In the genomic region with DNA sequence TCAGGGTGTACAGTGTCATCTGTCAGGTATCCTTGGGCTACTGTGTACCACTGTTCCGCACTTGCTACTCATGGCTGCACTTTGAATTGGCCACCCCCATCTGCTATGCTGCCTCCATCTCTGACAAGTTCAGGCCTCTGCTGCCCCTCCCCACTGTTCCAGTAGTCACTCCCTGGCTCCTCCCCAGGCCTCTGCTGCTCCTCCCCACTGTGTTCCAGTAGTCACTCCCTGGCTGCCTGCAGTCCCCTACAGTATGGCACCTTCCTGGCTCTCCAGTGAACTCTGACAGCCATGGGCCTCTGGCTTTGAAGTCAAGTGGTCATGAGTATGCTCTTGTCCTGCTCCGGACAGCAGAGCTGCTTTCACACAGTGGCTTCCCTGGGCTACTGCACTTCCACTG, we compare ENCODE assay signal across 13 mouse cellular contexts. TPM values are rescaled to one million over a fixed set of nuclear protein-coding genes. Genes with fewer than 3 reads are reported as not detected.
A peak's percentile ranks its signal among the peaks of the same experiment; 100 is the strongest.
DNase-seq lines count a peak whose midpoint lies in the region; ATAC-seq and TF ChIP-seq lines count a peak whose summit lies in the region.
"Had no signal": no experiment of that assay in that cellular context is flagged by ENCODE, and none has a peak within 500 bp of the region (broad histone marks: within the 10 kb centered on the region; RNA-seq: fewer than 3 reads in every experiment).

No protein-coding gene starts in this region.

- no peaks in the 10 kb centered on the region for H3K9me3 ChIP-seq in ES-E14 (ENCODE audit: control insufficient read depth, insufficient read depth, low read depth, low read length)
- no peaks in the 10 kb centered on the region for H3K9me3 ChIP-seq in lung, embryonic 14.5 days (ENCODE audit: low read depth, low read length)
- H3K9me3 ChIP-seq: heart, embryonic 13.5 days; limb, embryonic 15.5 days; midbrain, embryonic 12.5 days had no signal

- in situ Hi-C loops in ES-E14 (cut with MboI; ENCODE audit: low sequenced_read_pairs in 2 of 2, unreplicated experiment in 2 of 2), result no loop called here

- TF ChIP-seq CTCF in kidney, adult 2 months (conservative IDR thresholded peaks at IDR 0.05; ENCODE audit: insufficient read depth, insufficient read length, low read depth, low read length), result no peak
- no peak for TF ChIP-seq CTCF in lung, embryonic 14.5 days (IDR thresholded peaks at IDR 0.05; ENCODE audit: low read depth)

- 0 out of 2 replicates have a peak, but pooled peaks cover 4% of the 10 kb centered on the region for H3K4me1 ChIP-seq in kidney, adult 2 months (ENCODE audit: control insufficient read depth, insufficient read depth, low read length)
- H3K4me1 ChIP-seq in ES-E14 (ENCODE audit: control insufficient read depth in 2 of 2, insufficient read depth in 2 of 2, low read length in 2 of 2, poor library complexity in 1 of 2), result peaks cover 0 to 10% of the 10 kb centered on the region in 2 experiments; a peak in 1 of 4 replicates
- H3K4me1 ChIP-seq in lung, embryonic 14.5 days (ENCODE audit: insufficient read depth), result no peaks in the 10 kb centered on the region
- H3K4me1 ChIP-seq: limb, embryonic 15.5 days; midbrain, embryonic 12.5 days had no signal

- H3K36me3 ChIP-seq in kidney, adult 2 months (ENCODE audit: control insufficient read depth, insufficient read depth, low read length), result no peaks in the 10 kb centered on the region
- peaks cover 14% of the 10 kb centered on the region; the same call in 1 of the 2 replicates for H3K36me3 ChIP-seq in ES-E14 (ENCODE audit: control insufficient read depth, insufficient read depth, low read length, poor library complexity, severe bottlenecking)
- peaks cover 56% of the 10 kb centered on the region for H3K36me3 ChIP-seq in lung, embryonic 14.5 days (ENCODE audit: insufficient read depth)

- no peak overlapping the region for H3K27ac ChIP-seq in kidney, adult 2 months (ENCODE audit: insufficient read depth, low read depth, low read length)
- H3K27ac ChIP-seq in ES-E14 (ENCODE audit: insufficient read depth, low read depth, low read length, poor library complexity, severe bottlenecking), result no peak overlapping the region
- no peak overlapping the region for H3K27ac ChIP-seq in lung, embryonic 14.5 days (ENCODE audit: low read depth)
- H3K27ac ChIP-seq: hindbrain, postnatal 0 days; limb, embryonic 15.5 days; midbrain, embryonic 12.5 days had no signal

- H3K4me3 ChIP-seq in kidney, adult 2 months (ENCODE audit: insufficient read depth, low read depth, low read length), result no peak overlapping the region
- H3K4me3 ChIP-seq in ES-E14 (ENCODE audit: insufficient read depth in 1 of 2, low read depth in 1 of 2, low read length in 2 of 2, poor library complexity in 1 of 2, severe bottlenecking in 1 of 2), result no peak overlapping the region
- H3K4me3 ChIP-seq in lung, embryonic 14.5 days (ENCODE audit: low read depth, low read length), result no peak overlapping the region
- H3K4me3 ChIP-seq: heart, embryonic 13.5 days; limb, embryonic 15.5 days; midbrain, embryonic 12.5 days had no signal

- no peak for TF ChIP-seq POLR2A in kidney, adult 2 months (IDR thresholded peaks at IDR 0.05; ENCODE audit: low read depth, low read length)

- H3K27me3 ChIP-seq in kidney, adult 2 months (replicated peaks; ENCODE audit: control insufficient read depth, insufficient read depth, low read length), result no peaks in the 10 kb centered on the region
- H3K27me3 ChIP-seq in lung, embryonic 14.5 days (ENCODE audit: insufficient read depth, low read length), result no peaks in the 10 kb centered on the region
- H3K27me3 ChIP-seq: limb, embryonic 15.5 days; midbrain, embryonic 12.5 days had no signal

- peak; percentile 43 to 57 for DNase-seq in adrenal gland, adult (ENCODE audit: inconsistent age in 2 of 2, low spot score in 1 of 2)
- DNase-seq in adrenal gland, postnatal 4 days (ENCODE audit: low spot score in 2 of 2), result no peak
- peak; percentile 35 for DNase-seq in kidney, adult 2 months
- DNase-seq in kidney, postnatal 10 days, result no peak
- DNase-seq in ES-E14 (ENCODE audit: low read depth, low spot score), result peak; percentile 83
- peak; percentile 62 for DNase-seq in lung, embryonic 14.5 days
- no peak for DNase-seq in ovary, adult 18-20 months (ENCODE audit: low spot score)
- DNase-seq in embryo, embryonic 9.5 days (ENCODE audit: extremely low spot score), result no peak
- DNase-seq: thymus, adult 18-20 months had no signal

- no peak overlapping the region for H3K4me2 ChIP-seq in lung, embryonic 14.5 days
- H3K4me2 ChIP-seq: heart, embryonic 13.5 days; limb, embryonic 15.5 days; midbrain, embryonic 12.5 days had no signal

- WGBS in kidney, adult 2 months, result 77% methylated on average over 2 of the region's 2 CpGs
- WGBS in lung, embryonic 14.5 days, result 17% methylated on average over 2 of the region's 2 CpGs

- H3K9ac ChIP-seq in ES-E14 (ENCODE audit: insufficient read depth, low read depth, low read length, poor library complexity, severe bottlenecking), result no peak overlapping the region
- H3K9ac ChIP-seq in lung, embryonic 14.5 days, result no peak overlapping the region
- H3K9ac ChIP-seq: heart, embryonic 13.5 days; limb, embryonic 15.5 days; midbrain, embryonic 12.5 days had no signal

- peak; percentile 85 for ATAC-seq in lung, embryonic 14.5 days (ENCODE audit: insufficient read depth)
- ATAC-seq: hindbrain, postnatal 0 days had no signal

TF ChIP-seq in ES-E14, 5 proteins besides CTCF, POLR2A, EP300 and RAD21:
- TF ChIP-seq CHD2 (IDR thresholded peaks at IDR 0.05; ENCODE audit: low read depth, low read length), result no peak
- no peak for TF ChIP-seq HCFC1 (IDR thresholded peaks at IDR 0.05; ENCODE audit: borderline replicate concordance, insufficient read depth, low read length)
- TF ChIP-seq MAFK (IDR thresholded peaks at IDR 0.05; ENCODE audit: insufficient read depth, low read depth, low read length), result no peak
- TF ChIP-seq ZNF384 (IDR thresholded peaks at IDR 0.05; ENCODE audit: low read depth, low read length), result no peak
- no peak for TF ChIP-seq ZC3H11A (IDR thresholded peaks at IDR 0.05; ENCODE audit: borderline replicate concordance, low read depth, low read length)

RNA-seq across cellular contexts. Expression of gene Adi1, which starts 19.2 kb away (rescaled TPM):
- total RNA-seq in adrenal gland, postnatal 4 days (2021), result 10 to 100 TPM; 60.0 to 68.9 TPM
- 35.2 and 53.9 TPM in 2 replicates for polyA plus RNA-seq in kidney, adult 2 months (2012; rRNA removed)
- 19.0 and 25.3 TPM in 2 replicates for total RNA-seq in ES-E14 (2012; rRNA removed)
- 80.8 and 83.7 TPM in 2 replicates for polyA plus RNA-seq in lung, embryonic 14.5 days (2014; fragmentation: Nextera tagmentation; extraction: Ambion mirVana)

RNA-seq across cellular contexts. Expression of gene Rnaseh1, which starts 44.8 kb away (rescaled TPM):
- 10 to 100 TPM; 17.4 to 19.1 TPM for total RNA-seq in adrenal gland, postnatal 4 days (2021)
- polyA plus RNA-seq in kidney, adult 2 months (2012; rRNA removed), result 8.5 and 9.8 TPM in 2 replicates
- 29.5 and 32.8 TPM in 2 replicates for total RNA-seq in ES-E14 (2012; rRNA removed)
- polyA plus RNA-seq in lung, embryonic 14.5 days (2014; fragmentation: Nextera tagmentation; extraction: Ambion mirVana), result 30.0 and 32.8 TPM in 2 replicates

RNA-seq across cellular contexts. Expression of gene Trappc12, which starts 56.0 kb away (rescaled TPM):
- total RNA-seq in adrenal gland, postnatal 4 days (2021), result 10 to 100 TPM; 37.7 to 42.1 TPM
- polyA plus RNA-seq in kidney, adult 2 months (2012; rRNA removed), result 30.1 and 30.6 TPM in 2 replicates
- total RNA-seq in ES-E14 (2012; rRNA removed), result 18.9 and 20.4 TPM in 2 replicates
- 41.7 and 43.5 TPM in 2 replicates for polyA plus RNA-seq in lung, embryonic 14.5 days (2014; fragmentation: Nextera tagmentation; extraction: Ambion mirVana)

RNA-seq across cellular contexts. Expression of gene Eipr1, which starts 57.4 kb away (rescaled TPM):
- total RNA-seq in adrenal gland, postnatal 4 days (2021), result 10 to 100 TPM; 21.0 to 21.1 TPM
- polyA plus RNA-seq in kidney, adult 2 months (2012; rRNA removed), result 25.9 and 29.4 TPM in 2 replicates
- total RNA-seq in ES-E14 (2012; rRNA removed), result 41.5 and 43.7 TPM in 2 replicates
- 28.5 and 29.4 TPM in 2 replicates for polyA plus RNA-seq in lung, embryonic 14.5 days (2014; fragmentation: Nextera tagmentation; extraction: Ambion mirVana)

RNA-seq across cellular contexts. Expression of gene Rps7, which starts 58.5 kb away (rescaled TPM):
- total RNA-seq in adrenal gland, postnatal 4 days (2021), result 100 to 1,000 TPM; 657 to 756 TPM
- polyA plus RNA-seq in kidney, adult 2 months (2012; rRNA removed), result 212 and 286 TPM in 2 replicates
- total RNA-seq in ES-E14 (2012; rRNA removed), result 1,340 and 1,705 TPM in 2 replicates
- polyA plus RNA-seq in lung, embryonic 14.5 days (2014; fragmentation: Nextera tagmentation; extraction: Ambion mirVana), result 950 and 1,052 TPM in 2 replicates

Comparison
In these comparisons a context has a peak if more than half of its experiments do, and no peak if none do; other contexts are left out.
1. DNase-seq: peak in adrenal gland, adult (2 of 2), kidney, adult 2 months (single experiment), ES-E14 (single experiment) and lung, embryonic 14.5 days (single experiment); none in adrenal gland, postnatal 4 days (0 of 2), kidney, postnatal 10 days (single experiment), ovary, adult 18-20 months (single experiment) and embryo, embryonic 9.5 days (single experiment).